8 mouse cellular contexts compared by ENCODE assay signal in genomic region chr2:25292856-25293255, GRCm38 (mm10). TPM values are rescaled to one million over a fixed set of nuclear protein-coding genes. Genes with fewer than 3 reads are reported as not detected.
A peak's percentile ranks its signal among the peaks of the same experiment; 100 is the strongest.
DNase-seq lines count a peak whose midpoint lies in the region; ATAC-seq lines count a peak whose summit lies in the region.

No protein-coding gene starts in this region.

- no peaks in the 10 kb centered on the region for H3K36me3 ChIP-seq in embryonic facial prominence, embryonic 11.5 days (replicated peaks; ENCODE audit: control insufficient read depth, insufficient read depth, low read depth, low read length)
- H3K36me3 ChIP-seq in limb, embryonic 13.5 days: no peaks in the 10 kb centered on the region

- H3K27ac ChIP-seq in embryonic facial prominence, embryonic 11.5 days (replicated peaks; ENCODE audit: low read depth, low read length): no peak overlapping the region
- no peak overlapping the region for H3K27ac ChIP-seq in limb, embryonic 13.5 days

- H3K9ac ChIP-seq in embryonic facial prominence, embryonic 11.5 days (replicated peaks; ENCODE audit: low read length): no peak overlapping the region
- H3K9ac ChIP-seq in limb, embryonic 13.5 days: 0 out of 2 replicates have a peak overlapping the region, but pooled peaks have one; percentile 13

- H3K27me3 ChIP-seq in embryonic facial prominence, embryonic 11.5 days (ENCODE audit: control insufficient read depth, insufficient read depth, low read length): peaks cover 55% of the 10 kb centered on the region
- H3K27me3 ChIP-seq in limb, embryonic 13.5 days: peaks cover 99% of the 10 kb centered on the region

- 0% methylated on average over 1 of the region's 1 CpGs for WGBS in embryonic facial prominence, embryonic 11.5 days
- 0% methylated on average over 1 of the region's 1 CpGs for WGBS in limb, embryonic 13.5 days

- no peak overlapping the region for H3K4me2 ChIP-seq in embryonic facial prominence, embryonic 11.5 days (ENCODE audit: low read depth, low read length)
- H3K4me2 ChIP-seq in limb, embryonic 13.5 days (replicated peaks): peak overlapping the region; percentile 59

- peak; percentile 72 for DNase-seq in ovary, postnatal 14 days (ENCODE audit: low spot score)
- DNase-seq in ovary, postnatal 10 days (ENCODE audit: low spot score): no peak
- DNase-seq in adrenal gland, postnatal 14 days: peak; percentile 88
- peak; percentile 87 for DNase-seq in embryonic facial prominence, embryonic 11.5 days (ENCODE audit: low spot score)
- peak; percentile 87 for DNase-seq in heart, postnatal 4 days
- DNase-seq in natural killer cell, adult 2 months (ENCODE audit: low spot score in 2 of 2): peak; percentile 51 to 68
- peak; percentile 63 for DNase-seq in thymus, postnatal 25 days

- no peak for ATAC-seq in embryonic facial prominence, embryonic 11.5 days (replicated peaks; ENCODE audit: insufficient number of reproducible peaks, low FRiP score, low TSS enrichment, low read depth)
- no peak for ATAC-seq in limb, embryonic 13.5 days (ENCODE audit: low FRiP score, low read depth)

- peaks cover 3% of the 10 kb centered on the region; the same call in 1 of the 2 replicates for H3K4me1 ChIP-seq in embryonic facial prominence, embryonic 11.5 days (ENCODE audit: control insufficient read depth, insufficient read depth, low read length)
- peaks cover 24% of the 10 kb centered on the region for H3K4me1 ChIP-seq in limb, embryonic 13.5 days

- H3K4me3 ChIP-seq in embryonic facial prominence, embryonic 11.5 days (ENCODE audit: low read depth, low read length): no peak overlapping the region
- no peak overlapping the region; the same call in 1 of the 2 replicates for H3K4me3 ChIP-seq in limb, embryonic 13.5 days

- no peaks in the 10 kb centered on the region for H3K9me3 ChIP-seq in embryonic facial prominence, embryonic 11.5 days (replicated peaks; ENCODE audit: control insufficient read depth, low read length)
- H3K9me3 ChIP-seq in limb, embryonic 13.5 days: no peaks in the 10 kb centered on the region

RNA-seq across cellular contexts. Expression of gene Lrrc26, which starts 3.1 kb away (rescaled TPM):
- not detected in 2 replicates for total RNA-seq in adrenal gland, postnatal 14 days (2021)
- polyA plus RNA-seq in embryonic facial prominence, embryonic 11.5 days (2014; fragmentation: Nextera tagmentation; extraction: Ambion mirVana): not detected in 2 replicates
- not detected for total RNA-seq in heart, postnatal 4 days (2021)
- not detected in 2 replicates for polyA plus RNA-seq in limb, embryonic 13.5 days (2015; fragmentation: Nextera tagmentation; extraction: Ambion mirVana)

RNA-seq across cellular contexts. Expression of gene Tmem210, which starts 4.9 kb away (rescaled TPM):
- not detected in 2 replicates for total RNA-seq in adrenal gland, postnatal 14 days (2021)
- polyA plus RNA-seq in embryonic facial prominence, embryonic 11.5 days (2014; fragmentation: Nextera tagmentation; extraction: Ambion mirVana): not detected in 2 replicates
- not detected for total RNA-seq in heart, postnatal 4 days (2021)
- not detected in 2 replicates for polyA plus RNA-seq in limb, embryonic 13.5 days (2015; fragmentation: Nextera tagmentation; extraction: Ambion mirVana)

RNA-seq across cellular contexts. Expression of gene Anapc2, which starts 20.6 kb away (rescaled TPM):
- total RNA-seq in adrenal gland, postnatal 14 days (2021): 63.9 and 66.1 TPM in 2 replicates
- 111 and 113 TPM in 2 replicates for polyA plus RNA-seq in embryonic facial prominence, embryonic 11.5 days (2014; fragmentation: Nextera tagmentation; extraction: Ambion mirVana)
- 10 to 100 TPM; 49.7 to 53.1 TPM for total RNA-seq in heart, postnatal 4 days (2021)
- polyA plus RNA-seq in limb, embryonic 13.5 days (2015; fragmentation: Nextera tagmentation; extraction: Ambion mirVana): 150 and 154 TPM in 2 replicates

RNA-seq across cellular contexts. Expression of gene Ssna1, which starts 20.6 kb away (rescaled TPM):
- total RNA-seq in adrenal gland, postnatal 14 days (2021): 45.8 and 49.8 TPM in 2 replicates
- 253 and 254 TPM in 2 replicates for polyA plus RNA-seq in embryonic facial prominence, embryonic 11.5 days (2014; fragmentation: Nextera tagmentation; extraction: Ambion mirVana)
- total RNA-seq in heart, postnatal 4 days (2021): 10 to 100 TPM; 60.0 to 62.0 TPM
- 231 and 234 TPM in 2 replicates for polyA plus RNA-seq in limb, embryonic 13.5 days (2015; fragmentation: Nextera tagmentation; extraction: Ambion mirVana)

RNA-seq across cellular contexts. Expression of gene Grin1, which starts 26.1 kb away (rescaled TPM):
- total RNA-seq in adrenal gland, postnatal 14 days (2021): 9.7 and 11.0 TPM in 2 replicates
- polyA plus RNA-seq in embryonic facial prominence, embryonic 11.5 days (2014; fragmentation: Nextera tagmentation; extraction: Ambion mirVana): 1.6 TPM in 2 replicates
- not detected for total RNA-seq in heart, postnatal 4 days (2021)
- polyA plus RNA-seq in limb, embryonic 13.5 days (2015; fragmentation: Nextera tagmentation; extraction: Ambion mirVana): 0.61 and 0.97 TPM in 2 replicates
